Mouse (Mus musculus) liver, adult (tissue): Measurements from ENCODE around the gene Atp13a4.

Experiments used
- GATA4 ChIP-seq: IDR thresholded peaks from 2 replicates; pipeline ENCODE4 v1.6.1; 2014; ENCODE audit warnings: mild to moderate bottlenecking, low read length; ENCODE audit not compliant: insufficient replicate concordance

Atp13a4 gene

GRCm38 (mm10) chr16:29414822-29415221 is 129.8 kb downstream of the Atp13a4 start:
- no peak for TF ChIP-seq GATA4

GRCm38 (mm10) chr16:29407319-29407718 is 137.3 kb downstream of the Atp13a4 start:
- TF ChIP-seq GATA4: no peak

GRCm38 (mm10) chr16:29399079-29399478 is 145.6 kb downstream of the Atp13a4 start:
- no peak for TF ChIP-seq GATA4

GRCm38 (mm10) chr16:29384781-29385180 is 159.9 kb downstream of the Atp13a4 start:
- TF ChIP-seq GATA4: no peak

GRCm38 (mm10) chr16:29378458-29378857 is 166.2 kb downstream of the Atp13a4 start, which contains the start of gene Atp13a5:
TSS of gene Atp13a5 (minus strand) at chr16:29378732.
- no peak for TF ChIP-seq GATA4

GRCm38 (mm10) chr16:29374636-29375035 is 170.0 kb downstream of the Atp13a4 start:
- no peak for TF ChIP-seq GATA4
